Mouse (Mus musculus) neural tube, embryonic 12.5 days (tissue): ENCODE measurements around the gene Dnaic1. TPM values are rescaled to one million over a fixed set of nuclear protein-coding genes. Genes with fewer than 3 reads are reported as not detected.

ENCODE experiments used
- ATAC-seq: fragments of 200-750 bp; cut with Nextera tagmentation; 2 replicates; pipeline ENCODE4 v1.8.0; 2017; ENCODE audit warnings: low read depth, mild to moderate bottlenecking, moderate TSS enrichment, moderate library complexity; ENCODE audit not compliant: low FRiP score
- H3K27ac ChIP-seq: fragments of 300-500 bp; sonication (generic); 2 replicates; pipeline ENCODE4 v1.5.1; 2016
- H3K27me3 ChIP-seq: fragments of 300-500 bp; sonication (generic); replicated peaks from 2 replicates; pipeline ENCODE4 v1.6.1; 2016; ENCODE audit warnings: mild to moderate bottlenecking
- H3K36me3 ChIP-seq: fragments of 300-500 bp; sonication (generic); 2 replicates; pipeline ENCODE4 v1.6.1; 2016; ENCODE audit warnings: mild to moderate bottlenecking
- H3K4me1 ChIP-seq: fragments of 300-500 bp; sonication (generic); 2 replicates; pipeline ENCODE4 v1.6.1; 2016
- H3K4me2 ChIP-seq: fragments of 300-500 bp; sonication (generic); replicated peaks from 2 replicates; pipeline ENCODE4 v1.6.1; 2016; ENCODE audit warnings: mild to moderate bottlenecking
- H3K4me3 ChIP-seq: fragments of 300-500 bp; sonication (generic); 2 replicates; pipeline ENCODE4 v1.5.1; 2016
- H3K9ac ChIP-seq: fragments of 300-500 bp; sonication (generic); 2 replicates; pipeline ENCODE4 v1.6.1; 2016; ENCODE audit warnings: mild to moderate bottlenecking
- H3K9me3 ChIP-seq: fragments of 300-500 bp; sonication (generic); 2 replicates; pipeline ENCODE4 v1.6.1; 2016; ENCODE audit warnings: mild to moderate bottlenecking
- WGBS: fragments of 180-500 bp; shearing (Covaris S2); methylation state at CpG from one replicate; pipeline ENCODE4 v1.1.7; 2016; 5-methylcytosine and 5-hydroxymethylcytosine counted together
- polyA plus RNA-seq: library from polyadenylated mRNA; unstranded; fragments of >200 nt; fragmentation: Nextera tagmentation; extraction: Ambion mirVana; gene quantifications from 2 replicates; pipeline ENCODE4 v1.2.1, GENCODE M21; 2016

Dnaic1 gene
- polyA plus RNA-seq, 1 experiment from 2014 or later: 1.9 TPM

- H3K9me3 ChIP-seq: no peaks in the 10 kb centered on the region
- ATAC-seq: no peak
- 82% methylated on average over 1 of the region's 1 CpGs for WGBS
These were observed 22.5 kb upstream of the Dnaic1 start for GRCm38 (mm10) chr4:41547086-41547485.

GRCm38 (mm10) chr4:41552529-41552928, 17.0 kb upstream of the Dnaic1 start:
- H3K4me1 ChIP-seq: peaks cover 28% of the 10 kb centered on the region
- WGBS: 40% methylated on average over 6 of the region's 6 CpGs
- no peaks in the 10 kb centered on the region for H3K27me3 ChIP-seq
- no peak overlapping the region for H3K4me2 ChIP-seq
- peak; percentile 44; the same call in 1 of the 2 replicates for ATAC-seq
- no peaks in the 10 kb centered on the region for H3K9me3 ChIP-seq
- no peaks in the 10 kb centered on the region for H3K36me3 ChIP-seq
- H3K4me3 ChIP-seq: no peak overlapping the region
- H3K9ac ChIP-seq: no peak overlapping the region
- no peak overlapping the region for H3K27ac ChIP-seq

More at GRCm38 (mm10) chr4:41547086-41547485, 22.5 kb upstream of the Dnaic1 start:
- H3K36me3 ChIP-seq: no peaks in the 10 kb centered on the region
- H3K4me2 ChIP-seq: no peak overlapping the region
- H3K27ac ChIP-seq: no peak overlapping the region
- H3K4me3 ChIP-seq: no peak overlapping the region
- 0 out of 2 replicates have a peak, but pooled peaks cover 14% of the 10 kb centered on the region for H3K4me1 ChIP-seq
- no peaks in the 10 kb centered on the region for H3K27me3 ChIP-seq
- no peak overlapping the region for H3K9ac ChIP-seq

DNA sequence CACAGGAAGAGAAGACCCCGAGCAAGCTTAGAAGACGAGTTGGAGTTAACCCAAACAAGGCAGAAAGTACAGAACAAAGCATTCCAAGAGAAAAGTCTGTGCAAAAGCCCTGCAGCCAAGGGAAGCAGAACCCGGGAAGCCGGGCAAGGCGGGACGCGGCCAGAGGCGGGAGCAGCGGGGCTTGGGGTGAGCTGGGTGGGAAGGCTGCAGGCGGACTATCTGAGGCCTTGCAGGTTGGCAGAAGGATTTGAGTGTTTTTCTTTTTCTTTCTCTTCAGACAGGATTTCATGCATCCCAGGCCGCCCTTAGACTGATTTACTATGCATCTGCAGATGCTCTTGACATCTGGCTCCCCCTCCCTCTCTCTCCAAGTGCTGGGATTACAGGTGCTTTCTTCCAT, 16.5 kb upstream of the Dnaic1 start:
- no peak overlapping the region for H3K27ac ChIP-seq
- no peak for ATAC-seq
- peaks cover 28% of the 10 kb centered on the region for H3K4me1 ChIP-seq
- no peaks in the 10 kb centered on the region for H3K36me3 ChIP-seq
- H3K27me3 ChIP-seq: no peaks in the 10 kb centered on the region
- 79% methylated on average over 11 of the region's 11 CpGs for WGBS
- H3K4me2 ChIP-seq: no peak overlapping the region
- no peak overlapping the region for H3K9ac ChIP-seq
- no peaks in the 10 kb centered on the region for H3K9me3 ChIP-seq
- H3K4me3 ChIP-seq: no peak overlapping the region

GRCm38 (mm10) chr4:41554994-41555663, 14.4 kb upstream of the Dnaic1 start:
- Histone ChIP-seq H3K9me3 (no peaks in the 10 kb centered on the region), H3K27ac (no peak overlapping the region), H3K4me3 (no peak overlapping the region), H3K4me2 (no peak overlapping the region), H3K4me1 (peaks cover 28% of the 10 kb centered on the region), H3K27me3 (no peaks in the 10 kb centered on the region), H3K9ac (no peak overlapping the region), H3K36me3 (no peaks in the 10 kb centered on the region)
- 78% methylated on average over 14 of the region's 14 CpGs for WGBS
- no peak for ATAC-seq

DNA sequence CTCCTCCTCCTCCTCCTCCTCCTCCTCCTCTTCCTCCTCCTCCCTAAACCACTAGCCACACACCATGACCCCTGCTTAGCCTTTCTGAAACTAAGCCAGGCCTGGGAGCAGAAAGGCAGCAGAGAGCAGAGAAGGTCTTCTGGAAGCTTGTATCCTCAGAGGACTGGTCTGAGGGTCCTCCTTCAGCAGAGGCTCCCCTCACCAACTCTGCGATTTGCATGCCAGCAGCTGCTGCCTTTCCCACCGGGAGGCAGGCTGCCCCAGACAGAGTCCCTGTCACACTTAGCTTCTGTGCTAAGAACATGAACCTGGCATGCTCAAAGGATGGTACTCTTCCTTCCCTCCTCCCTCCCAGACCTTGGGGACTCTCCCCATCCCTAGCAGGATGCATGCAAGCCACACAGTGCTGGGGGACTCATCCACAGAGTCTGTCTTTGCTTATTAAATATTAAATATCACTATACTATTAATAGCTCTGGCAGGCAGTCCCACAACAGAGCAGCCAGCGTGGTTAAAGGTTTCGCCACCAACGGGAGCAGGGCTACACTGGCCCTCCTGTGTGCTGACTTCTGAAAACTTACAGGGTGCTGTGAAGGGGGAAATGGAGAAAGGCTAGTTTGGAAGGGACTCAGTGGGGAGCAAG, 13.1 kb upstream of the Dnaic1 start:
- ATAC-seq: no peak
- Histone ChIP-seq H3K9me3 (no peaks in the 10 kb centered on the region), H3K4me2 (no peak overlapping the region; the same call in 1 of the 2 replicates), H3K27me3 (no peaks in the 10 kb centered on the region), H3K4me1 (peaks cover 28% of the 10 kb centered on the region), H3K4me3 (no peak overlapping the region), H3K27ac (no peak overlapping the region), H3K9ac (no peak overlapping the region), H3K36me3 (no peaks in the 10 kb centered on the region)
- WGBS: 61% methylated on average over 5 of the region's 5 CpGs

DNA sequence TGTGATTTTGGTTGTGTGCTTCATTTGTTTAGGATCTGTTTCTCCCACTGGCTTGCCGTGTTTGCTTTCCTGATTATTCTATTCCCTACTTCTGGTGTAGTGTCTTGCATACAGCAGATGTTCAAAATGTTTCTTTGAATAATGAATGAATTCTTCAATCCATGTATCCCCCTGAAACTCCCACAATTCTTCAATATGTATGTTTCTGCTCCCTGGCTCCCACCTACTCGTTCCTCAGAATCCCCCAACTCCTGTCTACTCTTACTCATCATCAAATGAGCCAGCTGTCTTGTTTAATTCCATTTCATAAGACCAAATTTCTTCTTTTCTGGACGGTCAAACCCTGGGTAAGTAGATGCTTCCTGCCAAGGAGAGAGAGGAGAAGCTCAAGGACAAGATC, 12.5 kb upstream of the Dnaic1 start:
- no peak for ATAC-seq
- no peak overlapping the region for H3K9ac ChIP-seq

DNA sequence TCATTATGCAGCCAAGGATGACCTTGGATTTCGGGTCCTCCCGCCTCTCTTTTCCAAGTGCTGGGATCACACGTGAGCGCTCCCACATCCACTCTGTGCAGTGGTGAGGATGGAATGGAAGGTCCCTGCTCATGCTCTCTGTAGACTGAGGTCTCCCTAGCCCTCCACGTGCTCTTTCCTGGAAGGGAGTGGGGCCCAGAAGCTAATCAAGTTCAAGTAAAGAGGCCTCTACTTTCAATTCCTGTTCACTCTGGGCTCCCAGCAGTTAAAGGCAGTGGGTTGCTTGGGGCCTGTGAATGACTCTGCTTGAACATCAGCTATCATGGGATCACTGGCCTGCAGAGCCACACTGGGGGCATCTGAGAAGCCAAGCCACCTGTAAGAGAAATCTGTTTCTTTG, 6.3 kb upstream of the Dnaic1 start:
- Histone ChIP-seq H3K27ac (no peak overlapping the region), H3K4me3 (no peak overlapping the region), H3K9me3 (no peaks in the 10 kb centered on the region), H3K27me3 (no peaks in the 10 kb centered on the region), H3K4me1 (peaks cover 20% of the 10 kb centered on the region), H3K4me2 (no peak overlapping the region), H3K36me3 (peaks cover 7% of the 10 kb centered on the region; the same call in 1 of the 2 replicates), H3K9ac (no peak overlapping the region)
- WGBS: 86% methylated on average over 5 of the region's 5 CpGs
- ATAC-seq: no peak

More for the DNA sequence above, 12.5 kb upstream of the Dnaic1 start:
- H3K4me1 ChIP-seq: peaks cover 28% of the 10 kb centered on the region
- H3K9me3 ChIP-seq: no peaks in the 10 kb centered on the region
- WGBS: 75% methylated on average over 3 of the region's 3 CpGs
- no peak overlapping the region for H3K27ac ChIP-seq
- H3K4me3 ChIP-seq: no peak overlapping the region
- H3K36me3 ChIP-seq: no peaks in the 10 kb centered on the region
- no peaks in the 10 kb centered on the region for H3K27me3 ChIP-seq
- no peak overlapping the region; the same call in 1 of the 2 replicates for H3K4me2 ChIP-seq

GRCm38 (mm10) chr4:41566123-41566522, 3.5 kb upstream of the Dnaic1 start:
- ATAC-seq: no peak
- Histone ChIP-seq H3K27ac (no peak overlapping the region), H3K9ac (no peak overlapping the region), H3K4me2 (peak overlapping the region; percentile 20; the same call in 1 of the 2 replicates), H3K4me3 (no peak overlapping the region), H3K9me3 (no peaks in the 10 kb centered on the region), H3K4me1 (peaks cover 22% of the 10 kb centered on the region), H3K36me3 (peaks cover 7% of the 10 kb centered on the region; the same call in 1 of the 2 replicates), H3K27me3 (no peaks in the 10 kb centered on the region)
- WGBS: 20% methylated on average over 3 of the region's 3 CpGs

- peaks cover 5% of the 10 kb centered on the region; the same call in 1 of the 2 replicates for H3K36me3 ChIP-seq
- ATAC-seq: 0 out of 2 replicates have a peak, but pooled peaks have one; percentile 3
- no peaks in the 10 kb centered on the region for H3K9me3 ChIP-seq
- H3K4me2 ChIP-seq: peak overlapping the region; percentile 74
- H3K4me3 ChIP-seq: peak overlapping the region; percentile 70
- H3K27ac ChIP-seq: peak overlapping the region; percentile 78
- peaks cover 4% of the 10 kb centered on the region; the same call in 1 of the 2 replicates for H3K27me3 ChIP-seq
- peaks cover 22% of the 10 kb centered on the region for H3K4me1 ChIP-seq
- H3K9ac ChIP-seq: peak overlapping the region; percentile 80
- 4% methylated on average over 19 of the region's 19 CpGs for WGBS
These were observed 1.3 kb upstream of the Dnaic1 start for GRCm38 (mm10) chr4:41568239-41568638.

GRCm38 (mm10) chr4:41568682-41569410, 729 bp upstream of the Dnaic1 start:
- H3K4me2 ChIP-seq: peak overlapping the region; percentile 74
- peaks cover 22% of the 10 kb centered on the region for H3K4me1 ChIP-seq
- H3K36me3 ChIP-seq: no peaks in the 10 kb centered on the region; the same call in 1 of the 2 replicates
- H3K9me3 ChIP-seq: no peaks in the 10 kb centered on the region
- H3K27ac ChIP-seq: peak overlapping the region; percentile 78
- H3K9ac ChIP-seq: peak overlapping the region; percentile 80
- H3K4me3 ChIP-seq: peak overlapping the region; percentile 70
- ATAC-seq: peak; percentile 83
- under 1% methylated on average over 58 of the region's 58 CpGs for WGBS
- H3K27me3 ChIP-seq: peaks cover 4% of the 10 kb centered on the region; the same call in 1 of the 2 replicates

DNA sequence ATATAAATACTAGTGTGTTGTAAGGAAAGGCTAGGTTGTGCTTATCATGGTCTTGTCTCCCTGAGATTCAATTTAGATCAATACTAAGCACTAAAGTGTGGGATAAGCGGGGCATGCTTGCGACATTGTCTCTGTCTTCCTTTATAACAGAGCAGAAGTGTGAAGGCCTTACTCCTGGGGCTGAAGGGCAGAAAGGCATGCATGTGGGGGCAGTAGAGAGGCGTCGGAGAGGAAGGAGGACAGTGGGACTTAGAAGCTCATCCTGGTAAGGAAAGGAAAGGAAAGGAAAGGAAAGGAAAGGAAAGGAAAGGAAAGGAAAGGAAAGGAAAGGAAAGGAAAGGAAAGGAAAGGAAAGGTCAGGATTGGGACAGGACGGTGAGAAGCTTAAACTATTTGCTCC, 1.9 kb downstream of the Dnaic1 start:
- Histone ChIP-seq H3K4me1 (peaks cover 23% of the 10 kb centered on the region), H3K27me3 (peaks cover 4% of the 10 kb centered on the region; the same call in 1 of the 2 replicates), H3K27ac (no peak overlapping the region), H3K9ac (no peak overlapping the region), H3K9me3 (no peaks in the 10 kb centered on the region), H3K4me3 (no peak overlapping the region), H3K36me3 (no peaks in the 10 kb centered on the region), H3K4me2 (no peak overlapping the region)
- ATAC-seq: no peak
- WGBS: 26% methylated on average over 5 of the region's 5 CpGs

GRCm38 (mm10) chr4:41573492-41573891, 3.9 kb downstream of the Dnaic1 start:
- Histone ChIP-seq H3K9me3 (no peaks in the 10 kb centered on the region), H3K27ac (no peak overlapping the region), H3K4me1 (peaks cover 25% of the 10 kb centered on the region), H3K4me2 (no peak overlapping the region), H3K36me3 (no peaks in the 10 kb centered on the region), H3K27me3 (peaks cover 4% of the 10 kb centered on the region; the same call in 1 of the 2 replicates), H3K4me3 (no peak overlapping the region), H3K9ac (0 out of 2 replicates have a peak overlapping the region, but pooled peaks have one; percentile 1)
- ATAC-seq: no peak
- WGBS: 60% methylated on average over 4 of the region's 4 CpGs
